Mouse (Mus musculus): ENCODE measurements around the gene Cox4i2. TPM values are rescaled to one million over a fixed set of nuclear protein-coding genes. Genes with fewer than 3 reads are reported as not detected.
A peak's percentile ranks its signal among the peaks of the same experiment; 100 is the strongest.

Cox4i2 gene
- polyA plus RNA-seq, 1 experiment from 2014 or later = 22.5 TPM

DNA sequence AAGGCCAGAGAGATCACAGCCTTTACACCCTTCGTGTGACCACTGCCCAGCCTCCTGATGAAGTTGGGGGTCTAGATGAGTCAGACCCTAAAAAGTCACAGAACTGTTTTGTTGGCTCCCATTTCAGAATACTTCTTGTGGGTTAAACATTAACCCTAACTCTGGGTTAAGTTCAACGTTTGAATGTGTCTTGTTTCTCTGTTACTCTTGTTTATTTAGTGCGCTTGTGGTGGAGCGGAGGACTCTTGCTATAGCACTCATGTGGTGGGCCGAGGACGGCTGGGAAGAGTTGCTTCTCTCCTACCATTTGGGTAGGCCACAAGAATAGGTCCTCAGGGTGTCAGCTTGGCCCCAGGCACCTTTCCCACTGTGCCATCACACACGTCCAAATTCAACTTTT lies 25.4 kb upstream of the Cox4i2 start:
- 74% methylated on average over 7 of the region's 7 CpGs for WGBS (ENCODE audit: insufficient replicate concordance)
- no peaks in the 10 kb centered on the region for H3K27me3 ChIP-seq (ENCODE audit: control insufficient read depth, insufficient read depth, low read length)
- H3K36me3 ChIP-seq (ENCODE audit: control insufficient read depth, insufficient read depth, low read length) = no peaks in the 10 kb centered on the region
- peaks cover 28% of the 10 kb centered on the region for H3K4me1 ChIP-seq (ENCODE audit: control insufficient read depth, insufficient read depth, low read length)
- no peak overlapping the region; the same call in 1 of the 2 replicates for H3K4me2 ChIP-seq
- H3K4me3 ChIP-seq (ENCODE audit: low read depth, low read length) = no peak overlapping the region
- no peak for ATAC-seq (replicated peaks; ENCODE audit: insufficient number of reproducible peaks, low FRiP score, low TSS enrichment)
- peak overlapping the region; percentile 87 for H3K27ac ChIP-seq (ENCODE audit: low read depth, low read length)
- H3K9ac ChIP-seq (ENCODE audit: low read depth, low read length) = no peak overlapping the region; the same call in 1 of the 2 replicates
- no peaks in the 10 kb centered on the region for H3K9me3 ChIP-seq (replicated peaks; ENCODE audit: control insufficient read depth, low read length)

DNA sequence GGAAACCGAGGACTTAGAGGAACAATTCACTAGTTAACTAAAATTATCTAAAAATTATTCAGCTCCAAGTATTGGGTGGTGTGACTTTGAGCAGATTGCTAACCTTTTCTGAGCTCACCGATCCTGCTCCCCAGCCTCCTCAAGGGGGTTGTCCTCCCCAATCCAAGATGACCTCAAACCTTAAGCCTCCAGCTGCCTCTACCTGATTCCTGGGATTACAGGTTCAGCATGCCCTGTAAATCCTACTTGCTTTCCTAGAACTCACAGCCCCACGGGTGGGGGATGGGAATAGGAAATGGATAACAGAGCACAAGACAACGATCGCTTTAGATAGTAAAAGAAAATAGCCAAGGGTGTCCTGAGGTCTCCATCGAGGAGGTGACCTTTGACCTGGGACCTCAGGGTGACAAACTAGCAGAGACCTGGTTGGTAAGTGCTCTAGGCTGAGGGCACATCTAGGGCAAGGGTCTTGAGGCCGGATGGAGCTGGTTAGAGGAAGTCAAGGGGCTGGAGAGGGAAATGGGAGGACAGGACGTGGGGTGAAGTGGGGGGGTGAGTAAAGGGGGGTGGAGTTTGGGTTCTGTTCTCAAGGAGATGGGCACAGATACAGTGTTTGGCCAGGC lies 24.8 kb upstream of the Cox4i2 start:
- ATAC-seq (replicated peaks; ENCODE audit: insufficient number of reproducible peaks, low FRiP score, low TSS enrichment) = peak; percentile 46; the same call in 1 of the 2 replicates

DNA sequence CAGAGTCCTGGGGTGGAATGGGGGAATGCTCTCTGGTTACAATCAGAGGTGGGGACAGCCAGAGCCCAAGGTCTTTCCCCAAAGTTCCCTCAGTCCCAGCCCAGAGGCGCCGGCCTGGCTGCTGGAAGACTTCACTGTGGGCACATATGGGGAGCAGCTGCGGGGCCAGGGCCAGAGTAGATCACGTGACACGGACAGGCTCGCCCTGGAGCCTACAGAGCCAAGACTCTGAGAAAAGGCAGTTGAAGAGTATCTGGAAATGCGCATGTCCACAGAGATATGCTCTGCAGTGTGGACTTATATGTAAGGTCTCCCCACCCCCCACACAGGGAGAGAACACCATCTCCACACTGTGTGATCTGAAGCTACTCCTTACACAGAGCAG lies 24.3 kb upstream of the Cox4i2 start:
- WGBS (ENCODE audit: insufficient replicate concordance) = 19% methylated on average over 7 of the region's 7 CpGs
- peaks cover 30% of the 10 kb centered on the region for H3K4me1 ChIP-seq (ENCODE audit: control insufficient read depth, insufficient read depth, low read length)

More for the DNA sequence above, 24.8 kb upstream of the Cox4i2 start:
- Histone ChIP-seq H3K27me3 (ENCODE audit: control insufficient read depth, insufficient read depth, low read length) (no peaks in the 10 kb centered on the region), H3K4me1 (ENCODE audit: control insufficient read depth, insufficient read depth, low read length) (peaks cover 25% of the 10 kb centered on the region), H3K9me3 (replicated peaks; ENCODE audit: control insufficient read depth, low read length) (no peaks in the 10 kb centered on the region), H3K4me3 (ENCODE audit: low read depth, low read length) (no peak overlapping the region), H3K9ac (ENCODE audit: low read depth, low read length) (no peak overlapping the region; the same call in 1 of the 2 replicates), H3K4me2 (peak overlapping the region; percentile 16; the same call in 1 of the 2 replicates), H3K27ac (ENCODE audit: low read depth, low read length) (peak overlapping the region; percentile 87), H3K36me3 (ENCODE audit: control insufficient read depth, insufficient read depth, low read length) (no peaks in the 10 kb centered on the region)
- WGBS (ENCODE audit: insufficient replicate concordance) = 36% methylated on average over 8 of the region's 8 CpGs

DNA sequence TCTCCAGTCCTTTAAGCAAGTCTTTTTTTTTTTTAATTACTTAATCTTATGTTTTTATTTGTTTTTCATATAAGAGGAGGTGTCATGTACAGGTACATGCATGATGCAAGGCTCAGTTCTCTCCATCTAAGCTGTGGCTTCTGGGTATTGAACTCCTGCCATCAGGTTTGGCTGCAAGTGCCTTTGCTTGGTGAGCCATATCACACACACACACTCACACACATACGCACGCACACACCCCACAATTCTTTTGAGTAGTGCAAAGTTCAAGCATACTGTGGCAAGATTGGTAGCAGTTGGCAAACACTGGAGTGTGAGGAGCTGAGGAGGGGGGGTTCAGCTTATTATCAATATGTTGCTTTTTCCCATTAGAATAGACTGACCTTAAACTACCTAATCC lies 20.8 kb upstream of the Cox4i2 start:
- WGBS (ENCODE audit: insufficient replicate concordance) = 86% methylated on average over 2 of the region's 2 CpGs
- Histone ChIP-seq H3K36me3 (ENCODE audit: control insufficient read depth, insufficient read depth, low read length) (no peaks in the 10 kb centered on the region), H3K4me1 (ENCODE audit: control insufficient read depth, insufficient read depth, low read length) (peaks cover 38% of the 10 kb centered on the region), H3K9me3 (replicated peaks; ENCODE audit: control insufficient read depth, low read length) (no peaks in the 10 kb centered on the region), H3K4me2 (no peak overlapping the region), H3K27ac (ENCODE audit: low read depth, low read length) (no peak overlapping the region), H3K27me3 (ENCODE audit: control insufficient read depth, insufficient read depth, low read length) (no peaks in the 10 kb centered on the region), H3K9ac (ENCODE audit: low read depth, low read length) (no peak overlapping the region), H3K4me3 (ENCODE audit: low read depth, low read length) (no peak overlapping the region)
- ATAC-seq (replicated peaks; ENCODE audit: insufficient number of reproducible peaks, low FRiP score, low TSS enrichment) = no peak

More for the DNA sequence above, 24.3 kb upstream of the Cox4i2 start:
- Histone ChIP-seq H3K27me3 (ENCODE audit: control insufficient read depth, insufficient read depth, low read length) (no peaks in the 10 kb centered on the region), H3K27ac (ENCODE audit: low read depth, low read length) (peak overlapping the region; percentile 87), H3K4me3 (ENCODE audit: low read depth, low read length) (no peak overlapping the region), H3K9ac (ENCODE audit: low read depth, low read length) (no peak overlapping the region; the same call in 1 of the 2 replicates), H3K9me3 (replicated peaks; ENCODE audit: control insufficient read depth, low read length) (no peaks in the 10 kb centered on the region), H3K4me2 (peak overlapping the region; percentile 16; the same call in 1 of the 2 replicates), H3K36me3 (ENCODE audit: control insufficient read depth, insufficient read depth, low read length) (no peaks in the 10 kb centered on the region)
- peak; percentile 78 for ATAC-seq (replicated peaks; ENCODE audit: insufficient number of reproducible peaks, low FRiP score, low TSS enrichment)

DNA sequence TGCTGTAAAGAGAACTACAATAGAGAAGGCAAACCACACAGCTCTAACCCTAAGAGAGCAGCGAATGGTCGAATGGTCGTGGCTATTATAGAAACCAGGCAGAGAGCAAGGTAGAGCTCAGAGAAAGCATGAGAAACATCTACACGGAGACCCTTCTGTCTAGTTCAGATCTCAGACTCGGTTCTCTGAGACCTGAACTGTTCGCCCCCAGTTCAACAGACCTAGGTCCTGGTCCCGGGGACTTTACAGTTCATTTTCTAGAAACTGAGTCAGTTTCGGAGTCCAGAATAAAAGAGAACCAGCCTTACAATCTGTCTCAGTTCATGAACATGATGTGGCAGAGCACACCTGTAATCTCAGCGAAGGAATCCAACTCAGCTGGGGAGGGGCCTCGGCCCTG lies 19.5 kb upstream of the Cox4i2 start:
- no peak for ATAC-seq (replicated peaks; ENCODE audit: insufficient number of reproducible peaks, low FRiP score, low TSS enrichment)
- WGBS (ENCODE audit: insufficient replicate concordance) = 14% methylated on average over 10 of the region's 10 CpGs
- Histone ChIP-seq H3K9ac (ENCODE audit: low read depth, low read length) (peak overlapping the region; percentile 61; the same call in 1 of the 2 replicates), H3K4me1 (ENCODE audit: control insufficient read depth, insufficient read depth, low read length) (peaks cover 40% of the 10 kb centered on the region), H3K9me3 (replicated peaks; ENCODE audit: control insufficient read depth, low read length) (no peaks in the 10 kb centered on the region), H3K4me2 (peak overlapping the region; percentile 80), H3K27ac (ENCODE audit: low read depth, low read length) (peak overlapping the region; percentile 96), H3K36me3 (ENCODE audit: control insufficient read depth, insufficient read depth, low read length) (no peaks in the 10 kb centered on the region), H3K27me3 (ENCODE audit: control insufficient read depth, insufficient read depth, low read length) (no peaks in the 10 kb centered on the region), H3K4me3 (ENCODE audit: low read depth, low read length) (peak overlapping the region; percentile 89)

DNA sequence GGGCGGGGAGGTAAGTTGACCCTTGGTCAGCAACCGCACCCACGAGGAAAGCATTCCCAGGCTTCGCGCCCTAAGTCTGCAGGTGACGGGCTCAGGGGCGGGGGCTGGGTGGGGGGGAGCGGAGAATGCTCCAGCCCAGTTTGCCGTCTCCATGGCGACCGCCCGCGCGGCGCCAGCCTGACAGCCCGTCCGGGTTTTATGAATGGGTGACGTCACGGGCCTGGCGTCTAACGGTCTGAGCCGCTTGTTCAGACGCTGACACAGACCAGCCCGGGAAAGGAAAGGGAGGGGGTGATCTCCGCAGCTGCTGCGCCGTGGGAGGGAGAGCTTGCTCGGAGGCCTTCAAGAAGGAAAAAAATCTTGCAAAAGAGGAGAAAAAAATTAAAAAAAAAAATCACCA lies 19.0 kb upstream of the Cox4i2 start:
- Histone ChIP-seq H3K9me3 (replicated peaks; ENCODE audit: control insufficient read depth, low read length) (no peaks in the 10 kb centered on the region), H3K36me3 (ENCODE audit: control insufficient read depth, insufficient read depth, low read length) (no peaks in the 10 kb centered on the region), H3K4me2 (peak overlapping the region; percentile 80), H3K4me3 (ENCODE audit: low read depth, low read length) (peak overlapping the region; percentile 89), H3K9ac (ENCODE audit: low read depth, low read length) (peak overlapping the region; percentile 92), H3K4me1 (ENCODE audit: control insufficient read depth, insufficient read depth, low read length) (peaks cover 36% of the 10 kb centered on the region), H3K27me3 (ENCODE audit: control insufficient read depth, insufficient read depth, low read length) (no peaks in the 10 kb centered on the region), H3K27ac (ENCODE audit: low read depth, low read length) (peak overlapping the region; percentile 96)
- WGBS (ENCODE audit: insufficient replicate concordance) = 0% methylated on average over 28 of the region's 28 CpGs
- peak; percentile 78 for ATAC-seq (replicated peaks; ENCODE audit: insufficient number of reproducible peaks, low FRiP score, low TSS enrichment)

DNA sequence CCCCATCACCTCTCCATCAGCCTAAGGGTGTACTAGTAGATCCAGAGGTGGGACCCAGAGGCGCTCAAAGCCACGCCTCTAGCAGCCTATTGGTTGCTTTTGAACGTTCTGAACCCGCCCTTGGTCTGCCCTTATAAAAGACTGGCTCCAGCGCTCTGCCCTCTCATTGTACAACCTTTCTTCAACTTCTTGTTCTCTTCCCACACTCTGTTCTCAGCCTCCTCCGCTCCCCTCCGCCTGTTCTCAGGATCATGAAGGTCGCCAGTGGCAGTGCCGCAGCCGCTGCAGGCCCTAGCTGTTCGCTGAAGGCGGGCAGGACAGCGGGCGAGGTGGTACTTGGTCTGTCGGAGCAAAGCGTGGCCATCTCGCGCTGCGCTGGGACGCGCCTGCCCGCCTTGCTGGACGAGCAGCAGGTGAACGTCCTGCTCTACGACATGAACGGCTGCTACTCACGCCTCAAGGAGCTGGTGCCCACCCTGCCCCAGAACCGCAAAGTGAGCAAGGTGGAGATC lies 17.8 kb upstream of the Cox4i2 start, which contains the start of gene Id1:
Id1 (plus strand) TSS at position 162 of the 512 bp plus-strand sequence.
- H3K4me1 ChIP-seq (ENCODE audit: control insufficient read depth, insufficient read depth, low read length) = peaks cover 36% of the 10 kb centered on the region
- peak; percentile 78 for ATAC-seq (replicated peaks; ENCODE audit: insufficient number of reproducible peaks, low FRiP score, low TSS enrichment)
- H3K27ac ChIP-seq (ENCODE audit: low read depth, low read length) = peak within 1 kb of the TSS; percentile 96
- H3K36me3 ChIP-seq (ENCODE audit: control insufficient read depth, insufficient read depth, low read length) = no peaks in the 10 kb centered on the region
- H3K4me3 ChIP-seq (ENCODE audit: low read depth, low read length) = peak within 1 kb of the TSS; percentile 89
- under 1% methylated on average over 28 of the region's 28 CpGs for WGBS (ENCODE audit: insufficient replicate concordance)
- peak within 1 kb of the TSS; percentile 92 for H3K9ac ChIP-seq (ENCODE audit: low read depth, low read length)
- H3K9me3 ChIP-seq (replicated peaks; ENCODE audit: control insufficient read depth, low read length) = no peaks in the 10 kb centered on the region
- peak within 1 kb of the TSS; percentile 80 for H3K4me2 ChIP-seq
- no peaks in the 10 kb centered on the region for H3K27me3 ChIP-seq (ENCODE audit: control insufficient read depth, insufficient read depth, low read length)

DNA sequence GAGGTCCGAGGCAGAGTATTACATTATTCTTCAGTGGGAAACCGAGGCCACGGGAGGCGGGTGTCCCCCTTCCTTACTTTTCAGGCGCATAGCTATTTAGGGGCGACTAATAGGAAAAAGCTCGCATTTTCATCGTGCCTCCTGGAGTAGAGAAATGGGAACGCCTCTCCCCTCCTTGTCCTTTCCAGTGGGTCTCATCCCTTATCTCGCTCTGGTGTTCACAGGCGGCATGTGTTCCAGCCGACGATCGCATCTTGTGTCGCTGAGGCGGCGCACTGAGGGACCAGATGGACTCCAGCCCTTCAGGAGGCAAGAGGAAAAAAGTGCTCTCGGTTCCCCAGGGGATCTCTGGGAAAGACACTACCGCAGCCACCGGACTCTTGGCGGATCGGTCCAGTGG lies 17.2 kb upstream of the Cox4i2 start:
- WGBS (ENCODE audit: insufficient replicate concordance) = under 1% methylated on average over 22 of the region's 22 CpGs
- ATAC-seq (replicated peaks; ENCODE audit: insufficient number of reproducible peaks, low FRiP score, low TSS enrichment) = no peak
- peaks cover 42% of the 10 kb centered on the region for H3K4me1 ChIP-seq (ENCODE audit: control insufficient read depth, insufficient read depth, low read length)

More for the DNA sequence above, 17.2 kb upstream of the Cox4i2 start:
- Histone ChIP-seq H3K4me3 (ENCODE audit: low read depth, low read length) (peak overlapping the region; percentile 89), H3K27me3 (ENCODE audit: control insufficient read depth, insufficient read depth, low read length) (no peaks in the 10 kb centered on the region), H3K4me2 (peak overlapping the region; percentile 80), H3K9ac (ENCODE audit: low read depth, low read length) (peak overlapping the region; percentile 92), H3K9me3 (replicated peaks; ENCODE audit: control insufficient read depth, low read length) (no peaks in the 10 kb centered on the region), H3K36me3 (ENCODE audit: control insufficient read depth, insufficient read depth, low read length) (no peaks in the 10 kb centered on the region), H3K27ac (ENCODE audit: low read depth, low read length) (peak overlapping the region; percentile 96)

All from heart, embryonic 11.5 days (tissue).